Mouse (Mus musculus) ZHBTc4 (cell line): ENCODE data around the gene Cd247.
A peak's percentile ranks its signal among the peaks of the same experiment; 100 is the strongest.

Source experiments
- DNase-seq: peaks from one replicate; pipeline ENCODE4 v3.0.0-alpha.2; 2011; ENCODE audit warnings: low read depth, low spot score

Gene Cd247

DNA sequence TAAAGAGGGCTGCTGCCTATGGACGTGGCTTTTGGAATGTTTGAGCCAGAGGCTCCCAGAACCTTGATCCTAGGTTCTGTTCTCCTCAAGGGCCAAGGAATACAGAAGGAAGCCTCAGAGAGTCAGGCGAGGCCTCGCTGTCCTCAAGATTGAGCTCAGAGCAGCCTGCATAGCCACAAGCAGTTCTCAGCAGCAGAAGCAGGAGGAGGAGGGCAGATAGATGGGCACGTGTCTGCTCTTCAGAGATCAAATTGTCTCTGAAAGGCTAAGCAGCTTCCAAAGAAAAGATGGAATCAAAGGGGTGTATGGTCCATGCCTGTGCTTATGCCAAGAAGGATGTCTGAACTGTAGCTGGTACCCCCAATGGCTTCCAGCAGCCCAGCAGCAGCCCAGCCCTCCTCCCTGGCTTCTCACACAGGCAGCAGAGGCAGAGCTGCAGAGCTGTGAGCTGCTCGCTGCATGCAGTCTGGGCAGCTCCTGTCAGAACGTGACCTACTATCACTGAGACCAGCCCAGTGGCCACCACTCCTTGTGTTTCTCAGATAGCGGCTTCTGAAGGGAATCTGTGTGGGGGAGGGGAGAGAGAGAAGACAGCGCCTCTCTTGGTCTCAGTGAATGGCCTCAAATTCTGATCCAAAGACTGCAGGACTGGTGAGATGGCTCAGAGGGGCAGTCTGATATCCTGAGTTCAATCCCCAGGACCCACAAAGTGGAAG is 29.8 kb downstream of the Cd247 start:
- no peak for DNase-seq

DNA sequence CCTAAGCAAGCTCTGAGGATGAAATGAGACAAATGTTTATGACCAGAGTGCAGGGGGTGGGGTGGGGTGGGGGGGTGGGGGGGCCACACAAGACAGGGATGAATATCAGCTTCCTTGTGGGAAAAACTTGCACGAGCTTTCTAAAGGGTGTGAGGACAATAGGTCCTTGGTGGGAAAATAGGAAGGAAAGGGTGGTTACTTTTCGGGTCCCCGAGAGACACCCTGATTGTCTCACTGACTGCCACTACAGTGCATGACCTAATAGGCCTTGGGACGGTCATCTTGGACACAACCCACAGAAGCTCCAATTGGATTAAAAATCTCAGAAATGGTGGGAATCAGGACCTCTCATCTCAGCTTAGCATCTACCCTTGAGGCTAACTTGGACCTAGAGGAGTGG is 30.7 kb downstream of the Cd247 start:
- no peak for DNase-seq

DNA sequence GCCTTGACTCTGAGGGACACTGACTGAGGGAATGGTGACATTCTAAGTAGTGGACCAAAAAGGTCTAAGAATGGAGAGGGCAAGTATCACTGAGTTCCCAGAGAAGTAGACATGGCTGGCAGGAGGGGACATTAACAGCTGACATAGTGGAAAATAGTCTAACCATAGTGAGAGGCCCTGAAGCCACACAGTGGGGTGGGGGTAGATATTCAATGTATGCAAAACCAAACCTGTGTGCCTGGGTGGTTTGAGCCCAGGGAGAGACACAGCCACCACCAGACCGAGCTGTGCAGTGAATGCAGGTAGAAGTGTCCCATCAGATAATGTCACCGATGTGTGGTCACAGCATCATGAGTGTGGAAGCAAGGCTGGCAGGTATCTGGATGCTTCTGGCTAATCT is 33.5 kb downstream of the Cd247 start:
- DNase-seq = no peak

DNA sequence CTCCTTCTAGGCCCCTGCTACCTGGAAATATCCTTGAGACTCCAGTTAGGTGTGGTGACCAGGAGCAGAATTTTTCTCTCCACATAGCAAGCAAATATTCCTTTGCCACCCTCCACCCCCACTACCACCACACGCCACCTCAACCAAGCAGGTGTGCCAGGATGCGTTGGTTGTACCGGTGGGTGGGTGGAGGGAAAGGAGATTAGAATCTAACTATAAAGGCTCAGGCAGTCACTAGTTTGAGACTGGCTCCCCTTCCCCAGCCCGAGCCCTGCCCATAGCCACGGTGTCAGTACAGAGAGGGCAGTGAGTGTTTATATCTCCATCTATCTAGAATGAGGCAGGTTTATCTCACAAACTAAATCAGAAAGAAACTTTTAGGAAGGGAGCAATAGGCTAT is 39.7 kb downstream of the Cd247 start:
- no peak for DNase-seq

DNA sequence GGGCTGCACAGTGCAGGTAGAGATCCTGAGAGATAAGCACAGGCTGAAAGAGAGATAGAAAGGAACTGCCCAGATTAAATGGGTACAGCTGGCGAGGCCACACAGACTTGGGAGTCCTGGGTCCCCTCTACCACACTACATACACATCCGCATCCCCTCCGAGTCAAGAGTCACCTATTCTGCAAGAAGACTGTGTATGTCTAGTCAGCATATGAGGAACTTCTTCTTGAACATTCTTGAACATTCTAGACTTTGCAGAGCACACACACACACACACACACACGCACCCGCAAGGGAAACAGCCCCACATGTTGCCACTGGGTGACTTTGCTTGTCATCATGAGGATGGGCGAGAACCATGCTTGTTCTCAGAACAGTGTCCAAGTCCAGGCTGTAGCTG is 40.1 kb downstream of the Cd247 start:
- DNase-seq = no peak

DNA sequence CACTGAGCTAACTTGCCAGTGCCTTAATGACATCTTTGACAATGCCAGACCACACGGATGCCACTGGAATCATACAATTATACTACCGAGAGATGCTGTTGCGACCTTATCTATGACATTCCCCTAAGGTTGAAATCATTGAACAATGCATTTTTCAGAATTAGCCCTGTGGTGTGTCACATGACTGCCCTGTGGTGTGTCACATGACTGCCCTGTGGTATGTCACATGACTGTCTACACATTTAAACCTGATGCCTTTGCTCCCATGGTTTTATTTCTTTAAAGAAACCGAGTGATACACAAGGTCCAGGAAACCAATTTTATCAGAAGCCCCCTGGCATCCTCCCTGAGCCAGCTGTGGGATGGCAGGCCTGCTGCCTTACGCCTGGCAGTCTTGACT is 41.4 kb downstream of the Cd247 start:
- no peak for DNase-seq

DNA sequence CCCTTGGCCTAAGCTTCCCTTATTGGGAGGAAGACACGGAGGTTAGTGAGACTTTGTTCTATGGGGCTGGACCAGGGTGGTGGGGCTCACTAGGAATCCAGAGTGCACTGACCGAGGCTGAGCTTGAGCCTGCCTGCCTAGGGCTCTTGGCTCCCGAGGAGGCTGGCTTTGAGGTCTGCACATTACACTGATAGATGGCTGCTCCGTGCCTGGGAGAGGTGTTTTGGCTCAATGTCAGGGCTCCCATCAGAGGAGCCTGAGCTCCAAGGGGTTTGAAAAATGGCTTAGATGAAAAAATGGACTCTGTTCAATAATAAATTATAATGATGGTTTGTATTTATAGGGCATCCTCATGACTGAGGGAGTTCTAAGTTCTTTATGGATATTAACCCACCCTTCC is 44.8 kb downstream of the Cd247 start:
- no peak for DNase-seq

DNA sequence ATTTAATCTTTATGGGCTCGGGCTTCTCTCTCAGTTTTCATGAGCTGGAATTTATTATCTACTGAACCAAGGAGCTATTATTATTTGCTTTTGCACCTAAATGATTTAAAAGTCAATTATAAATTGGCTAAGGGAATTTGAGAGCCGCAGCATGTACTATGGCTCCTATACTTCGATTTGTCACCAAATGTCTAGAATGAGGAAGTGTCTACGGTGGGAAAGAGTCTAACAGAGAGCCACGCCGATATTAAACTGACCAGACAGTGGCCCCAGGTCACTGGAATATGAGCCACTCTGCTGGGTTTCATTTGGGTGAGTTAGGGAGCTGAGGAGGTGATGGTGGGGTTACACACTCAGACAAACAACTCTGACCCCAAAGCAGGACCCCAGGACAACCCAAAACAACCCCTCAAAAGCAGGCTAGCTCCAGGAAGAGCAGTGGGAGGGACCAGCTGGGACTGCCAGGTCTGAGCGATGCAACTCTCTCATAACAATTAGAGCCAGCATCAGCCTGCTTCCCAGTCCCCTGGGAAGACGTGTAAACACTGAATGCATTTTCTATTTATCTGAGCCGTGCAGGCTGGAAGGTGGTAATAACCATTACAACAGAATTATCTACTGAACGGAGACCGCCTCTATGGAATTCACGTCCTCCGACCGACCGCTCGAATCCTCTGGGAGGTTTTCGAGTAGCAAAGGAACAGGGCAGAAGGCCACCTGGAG is 45.6 kb downstream of the Cd247 start:
- peak; percentile 14 for DNase-seq

DNA sequence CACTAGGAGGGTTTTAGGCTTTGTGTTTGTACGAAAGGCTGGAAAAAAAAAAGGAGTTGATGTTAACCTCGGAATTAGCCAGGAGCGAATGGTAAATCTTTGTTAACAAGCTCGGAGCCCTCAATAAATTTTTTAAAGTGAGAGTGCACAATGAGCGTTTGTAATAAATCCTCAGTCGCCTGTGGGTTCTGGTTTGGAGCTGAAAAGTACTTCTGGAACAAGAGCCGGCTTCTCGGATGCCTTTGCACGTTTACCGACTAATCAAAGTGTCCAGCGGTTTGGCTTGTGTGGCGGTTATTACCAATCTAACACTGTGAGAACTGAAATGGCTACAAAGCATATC is 46.1 kb downstream of the Cd247 start:
- no peak for DNase-seq

DNA sequence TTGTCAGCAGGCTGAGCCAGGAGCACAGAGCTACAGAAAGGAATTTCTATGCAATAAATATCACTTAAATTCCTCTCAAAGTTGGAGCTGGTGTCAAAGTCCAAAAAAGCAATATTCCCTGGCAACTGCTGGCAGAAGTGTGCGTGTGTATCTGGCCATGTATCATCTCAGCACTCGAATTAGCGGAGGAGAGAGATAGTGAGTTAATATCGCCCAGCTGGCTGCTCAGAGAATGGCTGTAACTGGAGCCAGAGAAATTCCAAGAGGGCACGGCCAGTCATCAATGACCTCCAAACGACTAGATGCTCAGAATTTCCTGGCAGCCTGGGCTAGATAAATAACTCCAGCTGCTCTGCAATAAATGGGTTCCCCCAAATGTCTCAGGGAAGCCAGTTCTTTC is 48.0 kb downstream of the Cd247 start:
- DNase-seq = no peak

DNA sequence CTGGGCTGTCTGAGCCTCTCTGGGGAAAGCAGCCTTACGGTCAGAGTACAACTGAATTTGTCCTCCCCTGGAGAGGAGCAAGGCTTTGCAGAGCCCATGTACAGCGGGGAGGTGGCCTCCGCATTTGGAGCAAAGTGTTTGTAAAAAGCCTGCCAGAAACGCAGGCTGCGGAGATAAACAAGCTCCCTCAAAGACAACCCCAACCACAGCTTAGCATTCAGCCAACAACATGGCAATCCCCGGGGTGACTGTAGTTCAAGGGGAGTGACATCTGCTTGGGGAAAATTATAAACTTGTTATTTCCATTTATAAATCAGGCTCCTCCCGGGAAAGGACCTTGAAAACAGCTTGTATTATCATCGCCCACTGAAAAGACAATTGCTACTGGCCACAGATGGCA is 49.1 kb downstream of the Cd247 start:
- DNase-seq = no peak

DNA sequence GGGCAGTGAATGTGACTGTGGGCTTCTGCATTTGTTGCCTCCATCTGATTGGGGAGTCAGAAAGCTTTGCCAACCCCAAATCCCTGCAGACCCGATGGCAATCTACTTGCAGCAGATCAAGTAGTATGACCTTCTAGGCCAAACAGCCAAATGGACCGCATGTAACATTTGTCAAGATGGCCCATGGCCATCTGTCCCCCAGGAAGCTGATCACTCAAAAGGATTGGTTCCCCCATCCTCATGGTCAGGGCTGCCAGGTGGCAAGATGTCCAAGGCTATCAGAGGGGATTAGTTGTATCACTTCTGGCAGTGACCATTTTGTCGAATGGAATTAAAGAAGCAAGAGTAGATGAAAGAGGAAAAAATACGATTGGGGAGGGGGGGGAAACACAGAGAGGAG is 50.7 kb downstream of the Cd247 start:
- DNase-seq = no peak

DNA sequence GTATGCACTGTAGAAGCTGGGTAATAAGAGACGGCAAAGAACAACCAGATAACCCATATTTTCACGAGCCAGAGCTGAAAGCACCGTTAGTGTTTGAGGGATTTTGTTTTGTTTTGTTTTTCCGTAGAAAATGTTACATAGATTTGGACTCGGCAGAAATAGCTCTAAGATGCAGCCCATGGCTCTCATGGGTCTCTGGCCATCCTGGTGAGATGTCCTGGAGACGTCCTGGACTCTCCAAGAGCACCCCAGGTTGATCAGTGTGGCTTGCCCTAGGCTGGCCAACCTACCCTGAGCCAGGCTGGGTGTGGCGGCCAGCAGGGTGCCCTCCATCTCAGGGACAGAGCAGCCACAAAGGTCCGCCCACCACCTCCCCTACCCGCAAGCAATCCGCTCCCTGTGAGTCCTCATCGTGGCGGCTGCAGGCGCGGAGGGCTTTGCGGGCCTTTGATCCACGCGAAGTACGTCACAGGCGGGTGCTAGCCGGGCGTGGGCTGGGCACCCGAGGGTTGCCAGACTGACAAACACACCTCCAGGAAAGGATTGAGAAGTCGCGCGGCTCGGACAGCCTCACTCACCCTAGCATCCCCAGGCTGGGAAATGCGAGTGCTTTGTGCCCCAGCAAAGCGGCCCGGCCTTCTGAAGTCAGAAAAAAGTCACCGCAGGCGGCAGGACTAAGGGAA is 52.2 kb downstream of the Cd247 start:
- peak; percentile 38 for DNase-seq

DNA sequence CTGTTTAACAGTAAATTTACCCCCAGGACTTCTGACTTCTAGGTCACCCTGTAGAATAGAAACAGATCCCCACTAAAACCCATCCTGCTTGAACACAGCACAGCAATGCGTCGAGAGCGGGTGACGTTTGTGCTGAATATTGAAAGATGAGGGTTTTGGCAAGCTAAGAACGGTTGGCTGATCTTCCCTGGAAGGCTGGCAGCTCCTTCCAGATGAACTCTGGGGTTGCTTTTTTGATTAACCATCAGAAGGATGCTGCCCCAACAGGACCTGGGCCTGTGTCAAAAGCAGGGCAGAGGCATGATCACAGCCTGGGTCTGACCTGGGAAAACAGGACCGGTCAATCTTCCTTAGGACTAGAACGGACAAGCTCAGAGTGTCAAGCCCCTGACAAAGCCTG is 53.7 kb downstream of the Cd247 start:
- no peak for DNase-seq

DNA sequence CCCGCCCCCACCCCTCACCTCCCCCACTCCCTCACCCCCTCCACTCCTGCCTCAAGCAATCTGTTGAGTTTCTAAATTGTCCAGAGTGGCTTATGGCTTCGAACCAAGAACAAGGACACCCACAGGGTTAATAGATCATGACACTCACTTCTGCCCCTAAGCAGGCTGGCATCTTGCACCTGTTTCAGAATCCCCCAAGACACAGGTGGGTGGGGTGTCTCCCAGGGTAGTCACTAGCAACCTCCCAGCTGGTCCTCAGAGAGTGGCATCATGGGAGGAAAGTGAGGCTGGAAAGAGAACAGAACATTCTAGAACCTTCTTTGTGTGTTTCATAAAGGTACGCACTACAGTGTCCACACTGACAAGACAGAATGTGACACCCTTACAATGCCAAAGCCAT is 55.1 kb downstream of the Cd247 start:
- DNase-seq = no peak

DNA sequence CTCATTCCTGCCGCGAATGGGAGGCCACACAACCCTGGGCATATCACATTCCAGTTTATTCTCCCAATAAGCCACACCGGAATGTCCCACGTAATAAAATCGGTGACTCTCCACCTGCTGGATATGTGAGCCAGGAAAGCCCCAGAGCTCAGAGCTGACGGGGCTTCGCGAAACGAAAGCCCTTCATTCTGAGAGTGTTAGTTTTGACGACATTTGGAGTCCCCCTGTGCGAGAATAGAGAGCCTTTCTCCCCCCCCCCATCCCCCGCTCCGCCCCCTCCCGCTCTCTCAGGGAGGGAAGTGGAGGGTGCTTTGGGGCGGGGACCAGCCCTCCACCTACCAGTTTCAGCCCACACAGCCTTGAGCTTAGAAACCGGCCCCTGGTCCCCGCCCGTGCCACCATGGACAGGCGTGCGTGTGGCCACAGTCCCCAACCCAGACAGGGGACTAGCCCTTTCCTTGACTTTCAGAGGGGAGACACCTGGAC is 56.0 kb downstream of the Cd247 start:
- DNase-seq = peak; percentile 18

DNA sequence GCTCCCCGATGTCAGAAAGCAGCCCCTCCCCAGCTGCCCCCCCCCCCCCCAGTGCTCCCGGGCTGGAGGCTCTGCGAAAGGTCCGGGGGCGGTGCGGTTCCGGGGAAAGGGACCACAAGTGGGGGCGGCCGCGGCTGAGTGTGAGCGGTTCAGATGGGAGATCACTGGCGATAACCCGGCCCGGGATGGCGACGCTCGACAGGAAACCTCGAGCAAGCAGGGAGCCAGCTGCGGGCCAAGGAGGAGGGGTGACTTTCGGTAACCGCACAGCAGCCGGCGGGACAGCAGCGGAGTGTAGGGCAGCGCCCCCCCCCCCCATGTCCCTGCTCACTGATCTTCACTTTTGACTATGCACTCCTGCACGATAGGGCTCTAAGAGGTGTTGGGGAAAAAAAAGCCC is 56.5 kb downstream of the Cd247 start:
- DNase-seq = peak; percentile 22

DNA sequence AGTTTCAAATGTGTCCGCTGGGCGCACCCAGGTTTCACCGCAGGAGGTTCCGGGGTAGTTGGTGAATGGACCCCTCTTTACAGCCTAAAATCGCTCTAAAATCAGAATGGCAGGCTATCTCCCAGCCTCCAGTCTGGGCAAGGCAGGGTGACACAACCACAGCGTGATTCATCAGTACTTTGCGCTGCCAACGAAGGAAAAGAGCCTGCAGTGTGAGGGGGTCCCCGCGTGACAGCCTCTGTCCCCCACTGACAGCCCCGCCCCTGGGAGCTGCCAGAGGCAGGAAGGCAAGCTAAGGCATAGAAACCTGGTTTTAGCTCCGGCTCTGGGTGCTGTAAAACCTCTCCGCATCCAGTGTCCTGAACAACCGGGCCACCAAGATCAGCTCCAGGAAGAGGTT is 56.9 kb downstream of the Cd247 start:
- no peak for DNase-seq

DNA sequence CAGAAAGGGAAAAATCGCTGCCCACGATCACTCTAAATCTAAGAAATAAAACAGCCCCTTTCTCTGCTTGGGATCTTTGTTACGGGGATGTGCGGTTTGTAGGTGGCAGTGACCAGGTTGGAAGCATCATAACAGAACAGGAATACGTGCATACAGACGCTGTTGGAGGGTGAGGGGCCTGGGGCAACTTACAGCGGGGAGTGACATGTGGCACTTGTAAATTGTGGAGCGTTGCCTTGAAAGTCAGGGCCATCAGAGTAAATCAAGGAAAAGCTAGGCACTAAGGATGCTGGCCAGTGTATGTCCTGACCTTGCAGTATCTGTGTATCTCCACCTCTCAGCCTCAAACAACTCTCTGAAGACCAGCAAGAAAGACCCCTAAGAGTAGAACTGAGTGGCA is 59.9 kb downstream of the Cd247 start:
- DNase-seq = no peak

DNA sequence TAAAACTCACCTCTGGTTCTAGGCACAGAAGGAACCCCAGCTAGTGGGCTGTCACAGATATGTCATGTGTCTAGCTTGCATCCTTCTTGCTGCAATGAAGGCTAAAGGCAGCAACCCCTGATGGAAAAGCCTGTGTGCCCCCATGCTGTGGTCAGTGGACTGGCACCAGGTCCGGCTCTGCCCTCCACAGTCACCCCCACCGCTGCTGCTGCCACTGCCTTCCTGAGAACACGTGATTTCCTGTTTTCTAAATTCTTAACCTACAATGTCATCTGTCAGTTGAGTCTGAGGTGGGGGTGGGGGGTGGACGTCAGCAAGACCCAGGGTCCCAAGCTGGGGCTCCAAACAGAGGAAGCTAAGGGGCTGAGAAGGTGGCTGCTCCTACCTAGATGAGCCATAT is 60.4 kb downstream of the Cd247 start:
- DNase-seq = no peak

DNA sequence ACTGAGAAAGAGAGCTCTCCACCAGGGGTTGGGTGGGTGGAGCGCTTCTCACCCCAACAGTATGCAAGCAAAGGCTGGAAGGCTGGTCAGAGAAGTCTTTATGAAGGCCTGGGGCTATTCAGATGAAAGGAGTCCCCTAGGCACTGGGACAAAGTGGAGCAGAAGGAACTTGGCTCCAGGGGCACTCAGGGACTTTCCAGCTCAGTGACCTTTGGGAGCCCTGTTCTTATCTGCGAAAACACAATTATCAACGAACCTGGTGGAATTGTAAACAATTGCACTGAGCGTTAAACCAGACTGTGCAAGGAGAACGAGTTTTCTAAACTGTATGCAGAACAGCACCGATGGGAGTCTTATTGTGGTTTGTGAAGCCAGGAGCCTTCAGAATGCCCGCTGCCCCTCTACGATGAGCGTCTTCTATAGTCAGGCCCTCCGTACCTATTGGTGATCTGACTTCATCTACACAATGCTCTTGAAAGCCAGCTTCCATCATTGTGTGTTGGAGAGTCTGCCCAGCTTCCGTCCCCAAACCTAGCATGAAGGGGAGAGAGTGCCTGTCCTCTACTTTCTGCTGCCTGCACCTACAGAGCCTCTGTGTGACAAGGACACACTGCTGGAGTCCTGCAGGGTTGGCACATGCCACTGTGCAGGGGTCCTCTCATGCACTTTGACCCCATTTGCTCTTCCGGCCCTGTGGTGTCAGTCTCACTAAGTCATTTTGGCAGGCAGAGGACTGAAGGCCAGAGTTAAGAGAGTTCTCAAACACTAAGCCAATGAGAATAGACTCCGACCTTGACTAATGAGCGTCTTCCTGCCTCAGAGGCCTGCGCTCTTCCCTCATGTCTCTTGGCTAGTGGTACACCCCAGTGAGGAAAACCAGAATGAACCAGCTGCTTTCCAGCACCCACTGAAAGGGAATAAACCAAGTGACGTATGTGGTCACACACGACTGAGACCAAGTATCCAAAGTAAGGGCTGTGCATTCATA is 61.3 kb downstream of the Cd247 start:
- DNase-seq = peak; percentile 23

DNA sequence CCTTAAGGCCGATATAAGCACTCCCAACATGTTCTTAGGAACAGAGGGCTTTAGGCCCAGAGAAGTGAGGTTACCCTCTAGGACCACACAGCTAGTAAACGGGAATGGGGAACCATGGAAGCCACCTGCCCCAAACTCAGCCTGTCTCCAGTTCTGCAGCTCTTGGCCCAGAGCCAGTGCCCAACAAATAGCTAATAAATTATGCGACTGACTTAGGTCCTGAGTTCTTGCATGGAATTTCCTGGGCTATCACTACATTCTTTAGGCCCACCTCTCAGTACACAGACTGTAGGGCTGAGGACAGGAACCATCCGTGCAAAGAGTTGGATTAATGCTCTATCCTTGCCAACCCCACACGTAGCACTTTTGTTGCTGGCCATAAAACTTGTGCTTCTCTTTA is 63.6 kb downstream of the Cd247 start:
- DNase-seq = no peak
